ENCODE assay signal across 8 mouse cellular contexts in genomic region chr1:90288892-90289731, GRCm38 (mm10).
DNase-seq lines count a peak whose midpoint lies in the region; ATAC-seq lines count a peak whose summit lies in the region.

No protein-coding gene starts in this region.

- WGBS in forebrain, embryonic 10.5 days, result 65% methylated on average over 8 of the region's 8 CpGs
- 59% methylated on average over 8 of the region's 8 CpGs for WGBS in forebrain, embryonic 16.5 days
- WGBS in liver, embryonic 13.5 days (ENCODE audit: insufficient replicate concordance), result 19% methylated on average over 8 of the region's 8 CpGs

- H3K9me3 ChIP-seq in forebrain, embryonic 10.5 days, result no peaks in the 10 kb centered on the region
- H3K9me3 ChIP-seq in forebrain, embryonic 16.5 days (ENCODE audit: control insufficient read depth, low read length), result no peaks in the 10 kb centered on the region
- H3K9me3 ChIP-seq in erythroblast, embryonic 14.5 days (ENCODE audit: control insufficient read depth, low read length), result no peaks in the 10 kb centered on the region
- H3K9me3 ChIP-seq in liver, embryonic 13.5 days (replicated peaks), result no peaks in the 10 kb centered on the region

- H3K36me3 ChIP-seq in forebrain, embryonic 10.5 days (replicated peaks), result no peaks in the 10 kb centered on the region
- H3K36me3 ChIP-seq in forebrain, embryonic 16.5 days (ENCODE audit: control insufficient read depth, insufficient read depth), result no peaks in the 10 kb centered on the region
- H3K36me3 ChIP-seq in erythroblast, embryonic 14.5 days (ENCODE audit: control insufficient read depth), result no peaks in the 10 kb centered on the region; the same call in 1 of the 2 replicates
- H3K36me3 ChIP-seq in liver, embryonic 13.5 days, result no peaks in the 10 kb centered on the region

- no peak overlapping the region for H3K4me2 ChIP-seq in forebrain, embryonic 16.5 days (ENCODE audit: low read length)
- peak overlapping the region; percentile 75 for H3K4me2 ChIP-seq in liver, embryonic 13.5 days

- intact Hi-C loops in left cerebral cortex, postnatal 14 days (cut with DNase I), result loop anchor here (5.0 kb wide), 1 partner anchor 67 kb away; no protein-coding TSS in a partner anchor

- no peak overlapping the region for H3K9ac ChIP-seq in forebrain, embryonic 16.5 days (replicated peaks; ENCODE audit: low read depth, low read length)
- H3K9ac ChIP-seq in liver, embryonic 13.5 days, result peak overlapping the region; percentile 80

- ATAC-seq in forebrain, embryonic 16.5 days, result no peak
- peak; percentile 98 for ATAC-seq in liver, embryonic 13.5 days (ENCODE audit: low read depth)

- no peaks in the 10 kb centered on the region for H3K27me3 ChIP-seq in forebrain, embryonic 10.5 days (ENCODE audit: poor library complexity, severe bottlenecking)
- no peaks in the 10 kb centered on the region for H3K27me3 ChIP-seq in forebrain, embryonic 16.5 days (replicated peaks; ENCODE audit: control insufficient read depth, insufficient read depth, low read length)
- peaks cover 13% of the 10 kb centered on the region for H3K27me3 ChIP-seq in erythroblast, embryonic 14.5 days (ENCODE audit: control insufficient read depth)
- peaks cover 10% of the 10 kb centered on the region; the same call in 1 of the 2 replicates for H3K27me3 ChIP-seq in liver, embryonic 13.5 days

- peaks cover 63% of the 10 kb centered on the region for H3K4me1 ChIP-seq in forebrain, embryonic 10.5 days
- peaks cover 23% of the 10 kb centered on the region for H3K4me1 ChIP-seq in forebrain, embryonic 16.5 days (replicated peaks; ENCODE audit: control insufficient read depth, insufficient read depth, low read length)
- peaks cover 82% of the 10 kb centered on the region for H3K4me1 ChIP-seq in erythroblast, embryonic 14.5 days (ENCODE audit: control insufficient read depth)
- peaks cover 74% of the 10 kb centered on the region for H3K4me1 ChIP-seq in liver, embryonic 13.5 days (replicated peaks)

- peak; percentile 36 for DNase-seq in forebrain, embryonic 10.5 days (ENCODE audit: extremely low spot score, low spot score)
- peak; percentile 76 for DNase-seq in 3T3-L1 (ENCODE audit: low read depth, low spot score)
- DNase-seq in liver, embryonic 13.5 days, result peak; percentile 89
- DNase-seq in left cerebral cortex, postnatal 14 days (ENCODE audit: low spot score in 2 of 2), result no peak
- no peak for DNase-seq in cerebellum, postnatal 4 days (ENCODE audit: low spot score in 2 of 2)
- no peak for DNase-seq in left cerebral cortex, adult 11 months (ENCODE audit: low spot score)

- H3K4me3 ChIP-seq in forebrain, embryonic 10.5 days, result no peak overlapping the region
- H3K4me3 ChIP-seq in forebrain, embryonic 16.5 days (replicated peaks; ENCODE audit: low read length), result no peak overlapping the region
- H3K4me3 ChIP-seq in erythroblast, embryonic 14.5 days (replicated peaks), result peak overlapping the region; percentile 59
- H3K4me3 ChIP-seq in liver, embryonic 13.5 days (replicated peaks), result peak overlapping the region; percentile 49

- H3K27ac ChIP-seq in forebrain, embryonic 10.5 days, result peak overlapping the region; percentile 83
- no peak overlapping the region for H3K27ac ChIP-seq in forebrain, embryonic 16.5 days (ENCODE audit: low read length)
- H3K27ac ChIP-seq in liver, embryonic 13.5 days, result peak overlapping the region; percentile 97

Comparison
In these comparisons a context has a peak if more than half of its experiments do, and no peak if none do; other contexts are left out.
1. DNase-seq: peak in forebrain, embryonic 10.5 days (single experiment), 3T3-L1 (single experiment) and liver, embryonic 13.5 days (single experiment); none in left cerebral cortex, postnatal 14 days (0 of 2), cerebellum, postnatal 4 days (0 of 2) and left cerebral cortex, adult 11 months (single experiment).
2. H3K4me3 ChIP-seq: peak in erythroblast, embryonic 14.5 days (single experiment) and liver, embryonic 13.5 days (single experiment); none in forebrain, embryonic 10.5 days (single experiment) and forebrain, embryonic 16.5 days (single experiment).